Mouse (Mus musculus): ENCODE data around the gene Acta1.

Gene Acta1

DNA sequence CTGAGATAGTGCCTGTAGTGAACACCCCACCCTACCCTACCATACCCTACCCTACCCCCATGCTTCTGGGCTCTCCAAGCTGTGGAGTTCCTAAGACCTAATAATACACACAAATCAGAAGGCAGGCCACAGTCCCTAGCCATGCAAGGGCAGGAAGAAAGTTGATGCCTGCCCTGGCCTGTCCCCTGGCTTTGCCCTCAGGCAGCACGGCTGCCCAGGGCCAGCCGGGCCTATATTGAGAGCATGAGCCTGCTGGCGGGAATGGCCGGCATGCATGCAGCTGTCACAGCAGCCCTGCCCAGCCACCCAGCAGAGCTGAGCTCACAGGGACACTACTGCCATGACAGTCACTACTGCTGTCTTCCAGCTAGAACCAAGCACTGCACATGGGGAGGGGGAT, 11.5 kb downstream of the Acta1 start:
- no peak for DNase-seq (ENCODE audit: low spot score)

DNA sequence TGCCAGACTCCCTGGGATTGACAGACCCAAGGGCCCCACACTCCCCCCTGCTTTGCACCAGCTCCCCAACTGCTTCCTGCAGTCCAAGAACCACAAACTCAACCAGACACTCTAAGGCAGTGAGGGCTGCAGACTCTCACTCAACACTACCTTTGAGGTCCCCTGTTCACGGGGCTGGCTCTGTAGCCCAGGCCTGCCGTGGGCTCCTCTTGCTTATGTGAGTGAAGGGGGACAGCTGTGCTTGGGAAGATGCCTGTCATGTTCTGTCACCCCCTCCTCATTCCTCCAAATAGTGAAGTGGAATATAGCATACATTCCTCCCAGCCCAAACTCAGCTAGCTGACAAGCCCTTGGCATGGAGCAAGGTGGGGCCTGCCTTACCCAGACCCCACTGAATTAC, 12.1 kb downstream of the Acta1 start:
- no peak for DNase-seq (ENCODE audit: low spot score)

DNA sequence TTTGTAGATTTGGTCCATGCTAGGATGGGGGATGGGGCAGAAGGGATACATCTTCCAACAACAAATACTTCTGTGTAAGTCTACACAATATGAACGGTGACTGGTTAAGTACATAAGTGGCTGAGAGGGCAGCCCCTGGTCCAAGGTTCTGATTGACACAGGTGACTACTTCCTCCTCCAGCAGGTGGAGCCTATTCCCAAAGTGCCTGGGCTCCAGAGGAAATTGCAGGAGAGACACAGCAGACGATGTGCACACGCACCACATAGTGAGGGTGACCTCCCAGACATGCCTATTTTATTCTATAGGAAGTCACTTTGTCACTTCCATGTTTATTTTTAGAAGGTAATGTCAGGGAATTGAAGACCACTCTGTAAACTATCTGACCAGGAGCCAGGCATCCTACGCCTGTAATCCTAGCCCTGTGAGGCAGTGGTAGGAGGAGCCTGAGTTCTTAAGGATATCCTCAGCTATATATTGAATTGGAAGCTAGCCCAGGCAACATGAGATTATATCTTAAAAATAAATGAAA, 13.7 kb downstream of the Acta1 start:
- no peak for DNase-seq (ENCODE audit: low spot score)

DNA sequence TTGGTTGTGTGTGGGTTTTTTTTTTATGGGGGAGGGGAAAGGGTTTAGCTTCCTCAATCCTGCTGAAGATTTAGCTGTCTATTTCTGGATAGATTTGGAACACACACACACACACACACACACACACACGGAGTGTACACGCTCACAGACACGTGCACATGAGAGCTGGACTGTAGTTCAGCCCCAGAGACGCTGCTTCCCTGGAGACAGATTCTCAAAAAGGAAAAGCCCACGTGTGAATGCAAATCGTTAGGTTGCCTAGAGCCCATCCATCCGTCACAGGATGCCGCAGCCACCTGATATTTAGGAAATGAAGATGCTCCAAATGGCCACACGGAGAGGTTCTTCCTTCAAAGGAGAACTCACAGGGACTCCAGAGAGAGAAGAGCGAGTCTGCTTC, 14.3 kb downstream of the Acta1 start:
- DNase-seq (ENCODE audit: low spot score), result no peak

DNA sequence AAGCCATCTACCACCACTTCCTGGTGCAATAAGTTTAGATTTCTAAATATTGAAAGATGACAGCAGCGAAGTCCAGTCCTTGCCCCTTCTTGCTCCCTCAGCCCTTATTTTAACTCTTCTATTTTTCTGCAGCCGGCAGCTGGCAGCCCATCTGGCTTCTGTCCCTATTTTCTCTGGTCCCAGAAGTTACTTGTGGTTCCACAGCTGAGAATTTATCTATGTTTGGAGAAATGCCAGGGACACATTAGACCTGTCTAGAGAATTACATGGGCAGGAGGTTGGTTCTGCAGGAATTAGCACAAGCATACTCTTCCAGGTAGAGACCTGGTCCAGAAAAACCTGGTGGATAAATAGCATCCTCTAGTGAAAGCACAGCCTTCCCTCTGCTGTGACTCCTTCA, 16.7 kb downstream of the Acta1 start:
- DNase-seq (ENCODE audit: low spot score), result no peak

DNA sequence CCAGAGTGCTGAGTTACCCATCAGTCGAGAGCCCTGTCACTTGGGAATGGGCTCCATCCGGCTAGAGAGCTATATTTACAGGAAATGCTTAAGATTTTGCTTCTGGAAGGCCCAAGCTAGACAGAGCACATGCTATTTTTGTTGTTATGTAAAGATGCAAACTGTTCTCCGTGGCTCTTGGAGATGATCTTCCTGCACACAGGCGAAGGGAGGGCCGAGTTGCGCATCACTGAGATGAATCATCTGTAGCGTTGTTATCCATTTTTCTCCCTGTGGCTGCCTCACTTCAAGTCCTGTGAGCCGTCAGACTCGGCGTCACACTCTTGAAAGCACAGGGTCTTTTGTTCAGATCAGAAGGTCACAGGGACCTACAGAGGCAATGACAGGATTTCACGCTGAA, 20.2 kb downstream of the Acta1 start:
- no peak for DNase-seq (ENCODE audit: low spot score)

DNA sequence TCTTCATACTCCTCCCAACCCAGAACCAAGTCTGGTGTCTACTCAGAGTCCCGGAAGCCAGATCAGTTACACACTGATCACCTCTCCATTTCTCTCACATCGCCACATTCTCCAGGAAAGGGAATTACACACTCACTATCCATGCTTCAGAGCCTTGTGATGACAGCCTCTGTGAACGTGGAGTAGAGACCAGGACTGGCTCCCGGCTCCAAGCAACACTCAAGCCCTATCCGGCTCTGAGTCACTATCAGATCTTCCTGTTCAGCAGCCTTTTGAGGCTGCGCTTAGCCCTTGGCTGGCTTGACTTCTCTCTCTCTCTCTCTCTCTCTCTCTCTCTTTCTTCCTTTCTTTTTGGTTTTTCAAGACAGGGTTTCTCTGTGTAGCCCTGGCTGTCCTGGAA, 21.2 kb downstream of the Acta1 start:
- no peak for DNase-seq (ENCODE audit: low spot score)

DNA sequence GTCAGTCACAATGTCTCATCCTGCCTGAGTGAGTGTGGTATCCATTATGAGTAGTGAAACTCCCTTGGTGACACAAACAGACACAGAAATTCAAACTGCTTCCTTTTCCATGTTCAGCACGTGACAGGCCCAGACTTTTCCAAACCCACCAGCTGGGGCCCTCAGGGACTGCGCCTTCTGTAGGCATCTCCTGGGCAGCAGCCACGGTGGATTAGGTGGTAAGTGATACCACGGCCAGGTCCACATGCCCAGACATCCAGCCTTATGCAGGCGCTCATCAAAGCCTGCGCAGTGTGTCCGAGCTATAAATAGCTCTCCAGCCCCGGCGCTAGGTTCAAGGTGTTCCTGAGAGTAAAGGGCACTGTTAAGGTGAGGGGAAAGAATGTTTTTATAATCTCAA, 22.5 kb downstream of the Acta1 start:
- DNase-seq (ENCODE audit: low spot score), result no peak

DNA sequence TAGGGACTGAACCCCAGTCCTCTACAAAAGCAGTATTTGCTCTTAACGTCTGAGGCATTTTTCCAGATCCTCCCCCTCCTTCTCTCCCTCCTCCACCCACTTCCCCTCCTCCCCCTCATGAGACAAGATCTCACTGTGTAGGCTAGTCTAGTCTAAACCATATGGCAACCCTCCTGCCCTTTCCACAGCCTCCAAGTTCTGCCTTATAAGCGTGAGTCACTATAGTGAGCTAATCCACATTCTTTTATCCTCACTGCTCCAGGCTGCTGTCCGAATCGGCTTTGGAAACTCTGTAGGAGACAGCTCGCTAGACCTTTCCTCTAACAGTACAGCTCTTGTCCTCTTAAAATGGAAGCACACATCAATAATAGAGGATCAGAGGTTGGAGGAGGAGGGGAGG, 27.6 kb downstream of the Acta1 start:
- no peak for DNase-seq (ENCODE audit: low spot score)

DNA sequence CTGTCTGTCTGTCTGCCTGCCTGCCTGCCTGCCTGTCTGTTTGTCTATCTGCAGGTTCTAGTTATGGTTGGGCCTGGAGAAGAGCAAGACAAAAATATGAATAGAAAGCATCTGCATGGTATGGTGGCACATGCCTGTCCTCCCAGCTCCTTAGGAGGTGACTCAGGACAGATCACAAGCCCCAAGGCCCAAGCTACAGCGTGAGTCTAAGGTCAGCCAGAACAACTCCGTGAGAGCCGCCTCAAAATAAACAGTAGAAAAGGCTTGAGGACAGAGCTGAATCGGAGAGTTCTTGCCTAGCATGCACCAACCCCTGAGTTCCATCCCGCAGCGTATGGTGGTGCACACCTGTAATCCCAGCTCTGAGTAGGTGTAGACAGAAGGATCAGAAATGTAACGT, 28.8 kb downstream of the Acta1 start:
- DNase-seq (ENCODE audit: low spot score), result no peak

DNA sequence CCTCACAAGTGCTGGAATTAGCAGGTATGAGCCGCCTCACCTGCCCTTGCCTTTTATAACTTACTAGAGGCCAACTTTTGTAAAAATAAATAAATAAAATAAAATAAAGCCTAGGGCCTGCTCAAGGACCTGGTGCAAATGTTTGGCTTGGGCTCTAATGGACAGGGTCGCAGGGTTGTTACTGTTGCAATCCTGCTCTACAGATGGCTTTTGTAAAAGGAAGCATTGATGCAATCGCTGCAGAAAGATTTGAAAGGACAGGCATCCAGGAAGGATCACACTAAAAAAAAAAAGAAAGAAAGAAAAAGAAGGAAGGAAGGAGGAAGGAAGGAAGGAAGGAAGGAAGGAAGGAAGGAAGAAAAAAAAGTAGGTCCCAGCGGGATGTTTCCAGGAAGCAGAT, 34.2 kb downstream of the Acta1 start:
- no peak for DNase-seq (ENCODE audit: low spot score)

DNA sequence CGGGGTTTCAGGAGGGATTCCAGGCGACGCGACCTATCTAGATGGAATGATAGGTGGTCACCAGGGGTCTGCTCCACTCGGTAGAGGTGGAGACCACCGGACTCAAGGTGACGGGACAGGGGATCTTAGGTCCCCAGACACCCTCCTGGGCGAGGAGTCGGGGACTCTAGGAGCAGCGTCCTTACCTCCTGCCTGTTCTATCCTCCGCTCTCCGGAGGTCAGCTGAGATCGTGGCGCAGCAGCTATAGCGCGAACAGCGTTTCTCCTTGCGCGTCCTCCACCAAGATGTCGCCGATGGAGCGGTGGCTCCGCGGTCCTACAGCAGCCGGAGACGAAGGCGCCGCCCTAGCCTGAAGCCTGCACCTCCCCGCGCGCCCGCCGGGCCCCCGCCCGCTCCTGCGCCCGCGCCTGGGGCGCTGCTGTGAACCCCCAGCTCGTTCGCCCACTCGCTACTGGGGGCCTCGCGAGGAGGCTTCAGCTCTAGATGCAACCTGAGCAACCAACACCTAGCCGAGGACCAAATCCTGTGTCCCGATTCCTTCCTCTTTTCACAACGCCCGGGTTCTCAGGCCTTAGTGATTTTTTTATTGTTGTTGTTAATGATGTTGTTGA, 34.8 kb downstream of the Acta1 start, which contains the start of gene Ccsap:
Gene Ccsap, minus strand, starts transcription at position 562 of the 612 bp plus-strand sequence.
- peak; percentile 34 for DNase-seq (ENCODE audit: low spot score)

DNA sequence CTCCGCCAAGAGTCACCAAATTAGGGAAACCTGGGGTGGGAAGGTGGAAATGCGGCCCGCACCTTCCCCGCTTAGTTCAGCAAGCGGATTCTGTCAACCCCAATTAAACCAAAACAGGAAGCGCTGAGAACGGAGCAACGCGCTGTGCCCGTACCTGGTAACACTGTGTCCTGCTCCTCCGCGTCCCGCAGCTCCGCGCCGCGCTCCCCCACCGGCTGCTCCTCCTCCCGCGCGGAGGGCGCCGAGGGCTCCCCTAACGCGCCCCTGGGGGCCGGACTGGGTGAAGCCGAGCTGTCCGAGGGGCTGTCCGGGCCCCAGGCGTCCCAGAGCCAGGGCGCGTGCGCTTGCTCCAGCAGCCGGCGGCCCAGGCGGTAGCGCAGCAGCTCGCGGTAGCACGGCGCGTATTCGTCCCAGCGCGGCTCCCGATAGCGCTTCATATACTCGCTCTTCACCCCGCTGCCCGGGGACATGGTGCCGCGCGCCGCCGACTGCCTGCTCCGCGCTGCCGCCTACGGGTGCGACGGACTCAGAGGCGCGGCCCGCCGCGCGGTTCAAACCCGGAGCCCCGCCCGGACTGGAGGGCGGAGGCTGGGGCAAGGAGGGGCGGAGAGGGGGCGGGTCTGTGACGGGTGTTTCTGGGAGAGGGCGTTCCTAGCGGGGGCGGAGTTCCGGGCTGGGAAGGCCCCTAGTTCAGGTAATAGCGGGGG, 35.5 kb downstream of the Acta1 start:
- peak; percentile 82 for DNase-seq (ENCODE audit: low spot score)

DNA sequence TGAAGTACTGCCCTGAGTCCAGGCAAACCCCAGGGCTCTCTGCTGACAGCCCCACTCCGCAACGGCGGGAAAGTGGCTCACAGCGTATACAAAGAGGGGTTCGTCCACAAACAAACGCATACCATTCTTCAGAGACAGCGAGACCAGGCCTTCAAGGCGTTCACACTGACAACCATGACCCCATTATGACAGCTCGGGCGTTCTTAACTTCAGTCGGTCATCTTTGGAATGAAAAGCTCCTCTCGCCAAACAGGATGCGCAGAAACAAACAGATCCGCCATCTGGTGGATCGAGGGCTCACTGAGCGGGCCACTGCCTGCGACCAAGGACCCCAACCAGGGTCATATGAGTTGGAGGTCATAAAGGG, 36.0 kb downstream of the Acta1 start:
- no peak for DNase-seq (ENCODE audit: low spot score)

DNA sequence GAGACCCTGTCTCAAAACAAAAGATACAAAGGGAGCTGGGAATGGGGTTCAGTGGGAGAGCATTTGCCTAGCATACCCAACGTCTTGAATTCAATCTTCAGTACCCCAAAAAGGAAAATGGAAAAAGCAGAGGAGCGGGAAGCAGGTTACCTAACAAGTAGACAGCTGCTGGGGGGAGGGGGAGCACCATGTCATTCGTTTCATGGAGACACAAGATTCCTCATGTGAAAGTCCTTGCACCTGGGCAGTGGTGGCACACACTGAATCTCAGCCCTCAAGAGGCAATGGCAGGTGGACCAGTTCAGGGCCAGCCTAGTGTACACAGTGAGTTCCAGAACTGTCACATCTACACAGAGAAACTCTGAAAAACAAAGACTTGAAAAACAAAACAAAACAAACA, 37.2 kb downstream of the Acta1 start:
- no peak for DNase-seq (ENCODE audit: low spot score)

DNA sequence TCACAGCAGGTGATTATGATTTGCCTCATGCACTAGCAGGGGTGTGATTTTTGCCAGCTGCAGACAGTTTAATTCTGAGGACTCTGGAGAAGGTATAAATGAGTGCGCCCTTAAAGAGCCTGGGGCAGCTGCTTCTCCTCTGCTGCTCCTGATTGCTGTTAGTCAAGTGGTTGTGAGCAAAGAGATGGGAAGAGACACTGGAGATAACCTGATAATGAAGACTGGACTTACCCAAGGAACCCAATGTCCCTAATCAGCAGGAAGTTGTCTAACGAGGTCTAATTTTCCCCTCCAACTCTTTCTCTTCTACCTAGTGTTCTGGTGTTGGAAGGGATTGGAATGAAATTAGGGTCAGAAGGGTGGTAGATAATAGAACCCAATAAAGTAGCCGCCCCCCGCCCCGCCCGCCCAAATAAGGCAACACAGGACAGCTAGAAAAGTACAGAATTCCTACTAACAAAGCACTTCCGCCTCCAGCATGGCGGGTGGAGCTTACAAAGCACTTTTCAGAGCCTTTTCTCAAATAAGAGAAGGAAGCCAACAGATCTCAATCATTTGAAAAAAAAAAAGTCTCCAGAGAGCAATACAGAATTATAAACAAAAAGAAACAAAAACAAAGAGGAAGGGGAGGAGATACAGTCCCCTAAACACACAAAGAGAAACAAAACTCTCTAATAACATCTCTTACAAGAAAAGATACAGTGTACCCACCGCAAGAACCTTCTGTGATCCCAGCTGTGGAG, 39.6 kb downstream of the Acta1 start:
- no peak for DNase-seq (ENCODE audit: low spot score)

DNA sequence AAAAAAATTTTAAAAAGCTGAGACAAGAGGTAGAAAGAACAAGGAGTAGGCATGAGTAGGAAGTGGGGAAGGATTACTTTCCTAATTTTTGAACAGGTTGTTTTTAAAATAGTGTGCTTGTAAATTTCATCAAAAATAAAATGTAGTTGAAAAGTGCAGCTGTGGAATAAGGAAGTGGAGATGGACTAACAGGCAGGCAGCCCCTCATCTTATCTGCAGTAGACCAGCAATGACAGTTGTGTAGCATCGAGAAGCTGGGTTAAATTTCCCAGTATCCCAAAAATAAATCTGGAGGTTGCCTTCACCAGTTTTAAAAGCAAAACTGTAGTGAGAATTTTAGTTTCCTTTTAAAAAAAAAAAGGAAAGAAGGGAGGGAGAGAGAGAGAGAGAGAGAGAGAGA, 40.3 kb downstream of the Acta1 start:
- no peak for DNase-seq (ENCODE audit: low spot score)

DNA sequence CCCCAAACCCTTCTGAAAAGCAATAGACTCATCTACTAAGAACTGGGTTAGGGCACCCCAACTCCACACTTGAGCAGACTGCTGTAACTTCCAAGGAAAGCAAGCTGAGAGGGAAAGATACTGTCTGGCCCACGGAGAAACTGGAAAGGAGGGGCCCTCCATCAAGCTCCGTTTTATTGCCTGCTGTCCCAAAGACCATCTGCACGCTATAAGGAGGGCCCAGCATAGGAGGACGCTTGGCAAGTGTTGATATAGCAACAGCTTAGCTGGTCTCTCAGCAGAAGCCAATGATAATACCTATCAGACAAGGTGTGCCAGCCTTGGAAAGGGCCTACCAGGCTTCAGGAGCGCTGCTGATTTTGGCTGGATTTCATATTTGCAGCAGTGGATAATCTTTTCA, 43.0 kb downstream of the Acta1 start:
- DNase-seq (ENCODE audit: low spot score), result no peak

DNA sequence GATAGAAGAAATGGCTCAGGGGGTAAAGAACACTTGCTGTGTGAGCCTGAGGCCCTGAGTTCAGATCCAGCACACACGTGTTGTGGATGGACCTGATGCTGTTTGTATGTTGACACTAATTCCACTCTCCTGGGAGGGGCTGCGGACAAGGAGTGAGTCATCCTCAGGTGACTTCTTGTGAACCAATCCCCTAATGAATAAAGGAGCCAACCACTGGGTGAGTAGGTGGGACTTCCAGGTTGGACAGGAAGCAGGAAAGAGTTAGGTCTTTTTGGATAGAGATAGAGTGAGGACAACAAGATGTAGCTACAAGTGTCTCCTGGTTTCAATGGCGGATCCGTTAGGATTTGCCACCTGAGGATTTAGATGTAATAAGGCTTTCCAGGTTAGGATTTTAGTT, 45.2 kb downstream of the Acta1 start:
- DNase-seq (ENCODE audit: low spot score), result no peak

DNA sequence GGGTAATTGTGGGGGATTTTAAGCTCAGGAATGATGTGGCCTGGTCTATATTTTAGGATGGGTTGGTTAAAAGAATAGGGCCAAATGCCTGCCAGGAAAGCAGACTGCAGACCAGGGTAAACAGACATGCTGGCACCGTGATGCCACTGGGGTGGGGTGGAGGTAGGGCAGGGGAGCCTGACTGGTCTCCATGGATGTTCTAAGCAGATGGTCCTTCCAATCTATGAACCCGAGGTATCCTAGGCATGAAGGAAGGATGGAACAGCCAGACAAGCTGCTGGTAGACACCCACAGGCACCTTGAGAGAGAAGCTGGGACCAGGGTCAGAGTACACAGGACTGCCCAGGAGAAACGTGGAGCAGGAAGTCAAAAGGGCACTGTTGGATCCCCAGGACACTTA, 47.0 kb downstream of the Acta1 start:
- no peak for DNase-seq (ENCODE audit: low spot score)

DNA sequence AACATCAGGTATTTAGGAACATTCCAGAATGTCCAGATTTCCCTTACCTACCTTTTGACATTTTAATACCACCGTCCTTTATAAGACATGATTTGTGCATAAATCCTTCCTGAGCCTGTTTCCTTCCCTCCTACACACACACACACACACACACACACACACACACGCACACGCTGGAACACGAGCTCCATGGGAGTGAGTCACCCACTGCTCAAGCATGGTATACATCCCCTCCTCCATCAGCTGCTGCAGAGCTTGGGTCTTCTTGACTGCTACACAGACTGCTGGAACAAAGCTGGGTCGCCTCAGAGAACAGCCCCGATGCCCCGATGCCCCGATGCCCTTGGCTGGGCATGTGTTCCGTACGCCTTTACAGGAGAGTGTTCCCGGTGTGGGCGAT, 48.0 kb downstream of the Acta1 start:
- no peak for DNase-seq (ENCODE audit: low spot score)

DNA sequence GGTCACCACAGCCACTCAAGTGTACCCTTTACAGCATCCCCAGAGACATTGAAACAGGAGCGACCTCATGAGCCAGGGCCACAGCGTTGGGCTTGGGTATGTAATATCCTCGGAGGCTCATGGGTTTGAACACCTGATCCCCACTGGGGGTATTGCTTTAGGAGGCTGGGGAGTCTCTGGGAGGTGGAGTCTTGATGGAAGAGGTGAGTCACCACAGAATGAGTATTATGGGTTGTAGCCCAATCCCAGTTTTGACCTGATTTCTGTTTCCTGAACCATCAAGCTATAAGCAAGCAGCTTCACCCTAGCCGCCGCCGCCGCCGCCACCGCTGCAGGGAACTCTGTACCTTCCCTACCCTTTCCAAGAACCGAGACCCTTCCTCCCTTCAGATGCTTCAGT, 48.6 kb downstream of the Acta1 start:
- DNase-seq (ENCODE audit: low spot score), result no peak

DNA sequence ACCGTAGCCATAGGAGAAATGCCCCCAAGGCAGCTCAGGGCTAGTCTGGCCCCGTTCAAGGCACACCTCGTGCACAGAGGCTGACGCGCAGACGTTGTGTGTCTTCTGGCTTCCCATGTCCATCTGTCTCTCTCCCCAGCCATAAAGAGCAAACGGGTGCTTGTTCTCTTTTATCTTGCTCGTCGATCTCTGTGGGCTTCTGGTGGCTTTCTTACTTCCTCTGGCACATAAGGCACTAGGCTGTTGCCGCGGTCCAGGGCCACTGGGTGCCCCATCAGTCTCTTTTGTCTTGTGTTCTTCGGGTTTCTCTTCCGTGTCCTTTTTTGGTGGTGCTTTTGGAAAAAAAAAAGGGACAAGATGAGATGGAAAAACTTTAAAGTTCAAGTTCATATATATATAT, 49.4 kb downstream of the Acta1 start:
- no peak for DNase-seq (ENCODE audit: low spot score)

Data from testis, postnatal 14 days (tissue).